Mouse (Mus musculus): ENCODE data around the gene Trpd52l3. TPM values are rescaled to one million over a fixed set of nuclear protein-coding genes. Genes with fewer than 3 reads are reported as not detected.

The Trpd52l3 gene
- polyA plus RNA-seq (2021), result not detected

- no peak for TF ChIP-seq CTCF (IDR thresholded peaks at IDR 0.05)
- POLR2A ChIA-PET, result no interaction called here
- CTCF ChIA-PET, result interaction anchor here (0.7 kb wide), 1 partner anchor 11 kb away, joined by 3 read pairs; no protein-coding TSS in a partner anchor
- in situ Hi-C loops (cut with MboI; ENCODE audit: low pct_unique_long_range_greater_than_20kb), result no loop called here
- H3K27me3 ChIP-seq, result peaks cover 26% of the 10 kb centered on the region
- DNase-seq (ENCODE audit: low read depth, low spot score) (no peak), ATAC-seq (no peak)
Observed at GRCm38 (mm10) chr19:30003621-30004020, at the start of gene Trpd52l3. Gene Trpd52l3, plus strand, starts transcription at chr19:30003790.

- DNase-seq (ENCODE audit: low read depth, low spot score) (no peak), ATAC-seq (no peak)
- no peaks in the 10 kb centered on the region for H3K27me3 ChIP-seq
- POLR2A ChIA-PET, result no interaction called here
- in situ Hi-C loops (cut with MboI; ENCODE audit: low pct_unique_long_range_greater_than_20kb), result no loop called here
- no peak for TF ChIP-seq CTCF (IDR thresholded peaks at IDR 0.05)
- CTCF ChIA-PET, result no interaction called here
Observed at GRCm38 (mm10) chr19:29953833-29954232, 49.8 kb upstream of the Trpd52l3 start.

DNA sequence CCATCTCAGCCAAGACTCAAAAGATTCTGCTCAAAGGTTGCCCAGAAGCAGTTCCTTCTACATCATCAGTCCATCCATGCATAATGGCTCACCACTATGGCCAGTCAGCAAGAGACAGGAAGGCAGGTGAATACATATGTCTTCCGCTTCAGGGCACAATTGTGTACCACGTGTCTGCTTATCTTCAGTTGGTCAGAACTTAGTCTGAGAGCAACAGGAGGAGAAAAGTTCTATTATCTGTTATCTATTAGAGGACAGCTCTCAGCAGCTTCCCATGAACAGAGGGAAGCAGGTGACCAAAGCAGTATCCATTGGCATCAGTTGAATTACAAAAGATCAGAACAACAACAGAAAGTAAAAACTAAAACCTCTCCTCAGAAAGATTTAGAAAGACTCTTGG lies 48.1 kb upstream of the Trpd52l3 start:
- CTCF ChIA-PET, result interaction anchor here (1.0 kb wide), 1 partner anchor 131 kb away, joined by 3 read pairs; no protein-coding TSS in a partner anchor
- no peak for TF ChIP-seq CTCF (IDR thresholded peaks at IDR 0.05)
- DNase-seq (ENCODE audit: low read depth, low spot score), result no peak
- ATAC-seq, result no peak
- H3K27me3 ChIP-seq, result no peaks in the 10 kb centered on the region
- in situ Hi-C loops (cut with MboI; ENCODE audit: low pct_unique_long_range_greater_than_20kb), result no loop called here
- POLR2A ChIA-PET, result interaction anchor here (0.6 kb wide), 1 partner anchor 115 kb away, joined by 7 read pairs; no protein-coding TSS in a partner anchor

- DNase-seq (ENCODE audit: low read depth, low spot score) (no peak), ATAC-seq (no peak)
- CTCF ChIA-PET, result interaction anchor here (1.8 to 2.3 kb wide), 2 partner anchors 12 to 30 kb away, joined by 4 to 8 read pairs; no protein-coding TSS in a partner anchor
- POLR2A ChIA-PET, result no interaction called here
- in situ Hi-C loops (cut with MboI; ENCODE audit: low pct_unique_long_range_greater_than_20kb), result no loop called here
- TF ChIP-seq CTCF (IDR thresholded peaks at IDR 0.05), result no peak
- H3K27me3 ChIP-seq, result no peaks in the 10 kb centered on the region
Observed at GRCm38 (mm10) chr19:29960906-29961305, 42.7 kb upstream of the Trpd52l3 start.

- POLR2A ChIA-PET, result interaction anchor here (0.8 kb wide), 1 partner anchor 109 kb away, joined by 4 read pairs; no protein-coding TSS in a partner anchor
- no peak for TF ChIP-seq CTCF (IDR thresholded peaks at IDR 0.05)
- no peaks in the 10 kb centered on the region for H3K27me3 ChIP-seq
- in situ Hi-C loops (cut with MboI; ENCODE audit: low pct_unique_long_range_greater_than_20kb), result no loop called here
- CTCF ChIA-PET, result interaction anchor here (1.3 kb wide), 1 partner anchor 12 kb away, joined by 4 read pairs; no protein-coding TSS in a partner anchor
- ATAC-seq (no peak), DNase-seq (ENCODE audit: low read depth, low spot score) (no peak)
Observed at GRCm38 (mm10) chr19:29961842-29962241, 41.7 kb upstream of the Trpd52l3 start.

GRCm38 (mm10) chr19:29963598-29964092 lies 39.9 kb upstream of the Trpd52l3 start:
- DNase-seq (ENCODE audit: low read depth, low spot score) (no peak), ATAC-seq (no peak)
- TF ChIP-seq CTCF (IDR thresholded peaks at IDR 0.05), result no peak
- POLR2A ChIA-PET, result no interaction called here
- in situ Hi-C loops (cut with MboI; ENCODE audit: low pct_unique_long_range_greater_than_20kb), result no loop called here
- CTCF ChIA-PET, result interaction anchor here (0.6 kb wide), 1 partner anchor 12 kb away, joined by 4 read pairs; no protein-coding TSS in a partner anchor
- no peaks in the 10 kb centered on the region for H3K27me3 ChIP-seq

- in situ Hi-C loops (cut with MboI; ENCODE audit: low pct_unique_long_range_greater_than_20kb), result no loop called here
- H3K27me3 ChIP-seq, result no peaks in the 10 kb centered on the region
- CTCF ChIA-PET, result no interaction called here
- DNase-seq (ENCODE audit: low read depth, low spot score), result no peak
- ATAC-seq, result no peak
- POLR2A ChIA-PET, result no interaction called here
- TF ChIP-seq CTCF (IDR thresholded peaks at IDR 0.05), result no peak
Observed at GRCm38 (mm10) chr19:29967960-29968359, 35.6 kb upstream of the Trpd52l3 start.

DNA sequence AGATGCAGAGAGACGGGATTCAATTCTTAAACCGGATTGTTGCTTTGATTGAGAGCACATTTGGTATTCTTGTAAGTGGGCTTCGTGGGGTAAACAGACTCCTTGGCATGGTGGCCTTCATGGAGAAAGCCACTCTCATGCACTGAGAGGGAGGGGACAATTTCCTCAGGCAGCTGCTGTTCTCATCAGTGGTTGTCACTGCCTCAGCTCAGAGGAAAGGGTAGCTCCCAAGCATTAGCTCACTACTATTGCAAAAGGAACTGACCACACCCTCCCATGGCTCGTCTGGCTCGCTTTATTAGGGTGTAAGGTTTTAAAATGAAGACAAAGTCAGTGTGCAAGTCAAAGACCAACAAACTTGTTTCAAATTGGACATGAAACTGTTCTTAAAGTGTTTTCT lies 30.2 kb upstream of the Trpd52l3 start:
- POLR2A ChIA-PET, result no interaction called here
- DNase-seq (ENCODE audit: low read depth, low spot score) (no peak), ATAC-seq (no peak)
- no peak for TF ChIP-seq CTCF (IDR thresholded peaks at IDR 0.05)
- CTCF ChIA-PET, result interaction anchor here (1.4 kb wide), 1 partner anchor 145 kb away, joined by 3 read pairs; no protein-coding TSS in a partner anchor
- in situ Hi-C loops (cut with MboI; ENCODE audit: low pct_unique_long_range_greater_than_20kb), result no loop called here
- H3K27me3 ChIP-seq, result no peaks in the 10 kb centered on the region

- no peak for ATAC-seq
- no peak for DNase-seq (ENCODE audit: low read depth, low spot score)
- ChIA-PET CTCF (interaction anchor here (1.6 to 8.6 kb wide), 3 partner anchors 11 to 227 kb away, joined by 3 to 80 read pairs (median 5); no protein-coding TSS in a partner anchor), POLR2A (interaction anchor here (0.7 kb wide), 1 partner anchor 152 kb away, joined by 3 read pairs; no protein-coding TSS in a partner anchor)
- TF ChIP-seq CTCF (IDR thresholded peaks at IDR 0.05), result peak; percentile 48
- peaks cover 9% of the 10 kb centered on the region for H3K27me3 ChIP-seq
- in situ Hi-C loops (cut with MboI; ENCODE audit: low pct_unique_long_range_greater_than_20kb), result loop anchor here (5.0 to 25.0 kb wide), 2 partner anchors 147 to 292 kb away; partner anchors contain the start of gene Mlana
Observed at GRCm38 (mm10) chr19:29978847-29979246, 24.7 kb upstream of the Trpd52l3 start.

GRCm38 (mm10) chr19:29979452-29980089 lies 24.0 kb upstream of the Trpd52l3 start:
- H3K27me3 ChIP-seq, result peaks cover 9% of the 10 kb centered on the region
- CTCF ChIA-PET, result interaction anchor here (1.8 to 8.6 kb wide), 2 partner anchors 10 to 155 kb away, joined by 5 to 80 read pairs; no protein-coding TSS in a partner anchor
- in situ Hi-C loops (cut with MboI; ENCODE audit: low pct_unique_long_range_greater_than_20kb), result loop anchor here (5.0 to 25.0 kb wide), 3 partner anchors 147 to 292 kb away; partner anchors contain the start of gene Mlana
- ATAC-seq, result no peak
- POLR2A ChIA-PET, result interaction anchor here (0.7 kb wide), 1 partner anchor 153 kb away, joined by 3 read pairs; no protein-coding TSS in a partner anchor
- TF ChIP-seq CTCF (IDR thresholded peaks at IDR 0.05), result no peak
- no peak for DNase-seq (ENCODE audit: low read depth, low spot score)

Measured in Patski (cell line).